Mouse (Mus musculus): ENCODE data around the gene Hspa1b. TPM values are rescaled to one million over a fixed set of nuclear protein-coding genes. Genes with fewer than 3 reads are reported as not detected.
"Not testable (repeated sequence)": the region's sequence is repeated elsewhere in the genome, so short reads cannot be mapped to it uniquely, and the experiment has no call there.

Gene Hspa1b
- polyA plus RNA-seq, 1 experiment from 2014 or later: not detected

- H3K4me3 ChIP-seq (replicated peaks; ENCODE audit: low read length): peak within 1 kb of the TSS; percentile 83
- WGBS: 0% methylated on average over 79 of the region's 83 CpGs
- peak within 1 kb of the TSS; percentile 90 for H3K9ac ChIP-seq (replicated peaks; ENCODE audit: low read depth, low read length)
- ATAC-seq: peak; percentile 93
- no peaks in the 10 kb centered on the region for H3K9me3 ChIP-seq (ENCODE audit: control insufficient read depth, low read length)
- H3K4me2 ChIP-seq (ENCODE audit: low read length): peak within 1 kb of the TSS; percentile 99
- peaks cover 13% of the 10 kb centered on the region for H3K36me3 ChIP-seq (ENCODE audit: control insufficient read depth, insufficient read depth)
- peaks cover 27% of the 10 kb centered on the region for H3K4me1 ChIP-seq (replicated peaks; ENCODE audit: control insufficient read depth, insufficient read depth, low read length)
- H3K27me3 ChIP-seq (replicated peaks; ENCODE audit: control insufficient read depth, insufficient read depth, low read length): no peaks in the 10 kb centered on the region
- H3K27ac ChIP-seq (ENCODE audit: low read length): peak within 1 kb of the TSS; percentile 98
Observed at GRCm38 (mm10) chr17:35000717-35001451, 41.8 kb upstream of the Hspa1b start, which contains the start of gene Vars. Gene Vars (plus strand): TSS chr17:35000987.

DNA sequence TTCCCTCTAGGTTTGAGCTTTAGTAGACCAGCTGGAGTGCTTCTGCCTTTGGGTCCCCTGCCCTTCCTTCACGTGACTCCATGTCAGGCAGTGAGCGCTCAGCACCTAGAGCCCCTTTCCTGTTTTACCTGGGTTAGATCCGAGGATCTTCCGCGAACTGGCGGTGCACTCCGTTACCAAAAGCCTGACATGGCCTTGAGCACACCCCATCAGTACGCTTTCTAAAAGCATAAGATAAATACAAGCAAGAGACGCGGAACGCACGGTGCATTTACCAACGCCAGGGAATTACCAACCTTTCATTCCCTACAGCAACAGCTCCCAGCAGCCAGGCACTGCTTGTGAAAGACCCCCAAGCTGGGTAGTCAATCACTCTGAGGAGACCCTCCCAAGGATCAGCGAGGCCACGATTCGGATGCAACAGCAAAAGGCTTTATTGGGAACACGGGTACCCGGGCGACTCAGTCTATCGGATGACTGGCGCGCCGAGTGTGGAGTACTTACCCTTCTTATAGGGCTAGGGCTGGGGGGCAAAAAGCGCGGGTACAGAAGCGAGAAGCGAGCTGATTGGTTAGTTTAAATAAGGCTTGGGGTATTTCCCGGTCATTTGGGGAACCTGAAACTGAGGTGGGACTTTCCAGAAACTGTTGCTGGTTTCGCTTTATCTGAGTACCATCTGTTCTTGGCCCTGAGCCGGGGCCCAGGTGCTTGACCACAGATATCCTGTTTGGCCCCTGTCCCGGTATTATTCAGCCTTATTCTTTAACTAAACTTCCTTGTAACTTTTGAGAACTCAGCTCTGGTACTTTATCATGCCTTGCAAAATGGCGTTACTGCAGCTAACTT, 41.1 kb upstream of the Hspa1b start:
- not testable (repeated sequence) for H3K27me3 ChIP-seq (replicated peaks; ENCODE audit: control insufficient read depth, insufficient read depth, low read length); H3K36me3 ChIP-seq (ENCODE audit: control insufficient read depth, insufficient read depth); ATAC-seq; H3K9me3 ChIP-seq (ENCODE audit: control insufficient read depth, low read length)
- Histone ChIP-seq H3K4me2 (ENCODE audit: low read length) (peak overlapping the region; percentile 99), H3K27ac (ENCODE audit: low read length) (peak overlapping the region; percentile 98), H3K9ac (replicated peaks; ENCODE audit: low read depth, low read length) (peak overlapping the region; percentile 90), H3K4me3 (replicated peaks; ENCODE audit: low read length) (peak overlapping the region; percentile 83), H3K4me1 (replicated peaks; ENCODE audit: control insufficient read depth, insufficient read depth, low read length) (peaks cover 27% of the 10 kb centered on the region)
- WGBS: 29% methylated on average over 26 of the region's 32 CpGs

DNA sequence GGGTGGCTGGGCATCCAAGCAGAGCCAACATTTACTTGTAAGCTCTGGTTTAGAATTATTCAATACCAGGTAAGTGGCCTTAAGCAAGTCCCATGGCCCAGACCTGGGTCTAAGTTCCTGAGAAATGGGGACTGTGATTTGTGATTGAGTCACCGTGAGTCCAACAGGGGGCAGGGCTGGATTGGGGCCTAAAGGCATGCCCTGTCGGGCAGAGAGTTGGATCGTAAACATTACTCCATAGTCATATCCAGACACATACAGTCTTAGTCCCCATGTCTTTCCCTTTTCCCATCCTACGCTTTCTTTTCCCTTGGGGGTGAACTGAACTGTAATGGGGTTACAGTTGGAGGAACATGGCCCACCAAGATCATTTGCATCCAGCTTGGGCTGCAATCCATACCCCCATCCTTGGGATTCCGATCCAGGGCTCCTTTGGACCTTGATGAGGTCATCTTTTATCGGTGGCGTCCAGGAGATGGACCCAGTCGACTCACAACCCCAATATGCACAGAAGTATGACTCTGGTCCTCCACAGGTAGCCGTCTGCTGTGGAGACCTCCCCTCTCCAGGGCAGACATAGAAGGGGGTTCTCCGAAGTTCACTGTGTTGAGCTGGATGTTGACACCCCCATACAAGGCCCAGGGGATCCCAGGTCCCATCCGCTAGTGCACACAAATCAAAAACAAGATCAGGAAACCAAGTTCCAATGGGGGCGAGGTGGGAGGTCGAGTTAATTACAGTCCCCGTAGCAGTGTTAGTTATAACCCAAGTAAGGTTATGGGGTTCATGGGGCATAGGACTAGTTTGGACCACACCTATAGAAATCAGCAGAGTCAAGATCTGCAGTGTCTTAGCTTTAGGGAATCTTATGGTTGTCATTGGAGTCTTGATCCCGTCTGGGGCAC, 39.7 kb upstream of the Hspa1b start:
- no peak overlapping the region for H3K9ac ChIP-seq (replicated peaks; ENCODE audit: low read depth, low read length)
- H3K27me3 ChIP-seq (replicated peaks; ENCODE audit: control insufficient read depth, insufficient read depth, low read length): no peaks in the 10 kb centered on the region
- H3K4me2 ChIP-seq (ENCODE audit: low read length): peak overlapping the region; percentile 47
- H3K9me3 ChIP-seq (ENCODE audit: control insufficient read depth, low read length): no peaks in the 10 kb centered on the region
- no peaks in the 10 kb centered on the region for H3K36me3 ChIP-seq (ENCODE audit: control insufficient read depth, insufficient read depth)
- 93% methylated on average over 15 of the region's 15 CpGs for WGBS
- peaks cover 27% of the 10 kb centered on the region for H3K4me1 ChIP-seq (replicated peaks; ENCODE audit: control insufficient read depth, insufficient read depth, low read length)
- no peak overlapping the region for H3K27ac ChIP-seq (ENCODE audit: low read length)
- ATAC-seq: no peak
- no peak overlapping the region for H3K4me3 ChIP-seq (replicated peaks; ENCODE audit: low read length)

GRCm38 (mm10) chr17:34997142-34997483, 38.1 kb upstream of the Hspa1b start:
- H3K4me2 ChIP-seq (ENCODE audit: low read length): no peak overlapping the region
- no peaks in the 10 kb centered on the region for H3K9me3 ChIP-seq (ENCODE audit: control insufficient read depth, low read length)
- no peak for ATAC-seq
- no peaks in the 10 kb centered on the region for H3K27me3 ChIP-seq (replicated peaks; ENCODE audit: control insufficient read depth, insufficient read depth, low read length)
- peaks cover 14% of the 10 kb centered on the region for H3K4me1 ChIP-seq (replicated peaks; ENCODE audit: control insufficient read depth, insufficient read depth, low read length)
- no peak overlapping the region for H3K27ac ChIP-seq (ENCODE audit: low read length)
- 92% methylated on average over 5 of the region's 5 CpGs for WGBS
- H3K9ac ChIP-seq (replicated peaks; ENCODE audit: low read depth, low read length): no peak overlapping the region
- no peak overlapping the region for H3K4me3 ChIP-seq (replicated peaks; ENCODE audit: low read length)
- no peaks in the 10 kb centered on the region for H3K36me3 ChIP-seq (ENCODE audit: control insufficient read depth, insufficient read depth)

DNA sequence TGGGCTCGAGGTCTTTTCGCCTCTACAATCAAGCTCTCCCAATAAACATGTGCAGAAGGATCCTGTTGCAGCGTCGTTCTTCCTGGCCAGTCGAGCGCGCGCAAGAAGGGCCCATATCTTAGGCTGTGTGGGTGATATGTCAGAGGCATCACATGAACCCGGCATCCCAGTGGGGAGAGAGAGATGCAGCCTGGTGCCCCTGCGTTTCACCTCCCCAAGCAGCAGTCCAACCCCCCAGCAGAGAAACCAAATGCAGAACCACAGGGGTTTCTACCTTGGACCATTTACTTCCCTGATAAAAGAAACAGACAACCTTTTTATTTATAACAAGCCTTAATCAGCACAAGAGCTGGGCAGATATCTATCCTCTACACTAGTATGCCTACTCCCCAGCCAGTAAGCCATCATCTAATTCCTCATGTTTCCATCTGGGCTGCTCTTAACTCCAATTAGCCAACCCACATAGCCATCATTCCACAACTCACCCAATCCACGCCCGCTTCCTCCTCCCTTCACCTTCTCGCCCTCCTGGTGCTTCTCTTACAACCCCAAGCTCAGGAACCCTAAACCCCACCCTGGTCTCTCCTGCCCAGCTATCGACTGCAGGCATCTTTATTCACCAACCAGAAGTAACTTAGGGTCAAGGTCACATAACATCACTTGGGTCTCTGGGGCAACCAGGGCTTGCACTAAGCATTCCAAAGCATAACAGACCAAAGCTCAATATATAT, 37.5 kb upstream of the Hspa1b start:
- Histone ChIP-seq H3K27me3 (replicated peaks; ENCODE audit: control insufficient read depth, insufficient read depth, low read length) (no peaks in the 10 kb centered on the region), H3K27ac (ENCODE audit: low read length) (no peak overlapping the region), H3K36me3 (ENCODE audit: control insufficient read depth, insufficient read depth) (no peaks in the 10 kb centered on the region), H3K4me3 (replicated peaks; ENCODE audit: low read length) (no peak overlapping the region), H3K9ac (replicated peaks; ENCODE audit: low read depth, low read length) (no peak overlapping the region), H3K9me3 (ENCODE audit: control insufficient read depth, low read length) (no peaks in the 10 kb centered on the region), H3K4me1 (replicated peaks; ENCODE audit: control insufficient read depth, insufficient read depth, low read length) (peaks cover 9% of the 10 kb centered on the region), H3K4me2 (ENCODE audit: low read length) (no peak overlapping the region)
- 92% methylated on average over 12 of the region's 14 CpGs for WGBS
- no peak for ATAC-seq

GRCm38 (mm10) chr17:34995927-34996326, 36.9 kb upstream of the Hspa1b start:
- H3K27me3 ChIP-seq (replicated peaks; ENCODE audit: control insufficient read depth, insufficient read depth, low read length); ATAC-seq; H3K4me3 ChIP-seq (replicated peaks; ENCODE audit: low read length); H3K4me1 ChIP-seq (replicated peaks; ENCODE audit: control insufficient read depth, insufficient read depth, low read length); H3K9me3 ChIP-seq (ENCODE audit: control insufficient read depth, low read length); H3K27ac ChIP-seq (ENCODE audit: low read length); H3K9ac ChIP-seq (replicated peaks; ENCODE audit: low read depth, low read length); H3K4me2 ChIP-seq (ENCODE audit: low read length); H3K36me3 ChIP-seq (ENCODE audit: control insufficient read depth, insufficient read depth): not testable (repeated sequence)
- 99% methylated on average over 4 of the region's 4 CpGs for WGBS

- H3K27ac ChIP-seq (ENCODE audit: low read length); H3K9ac ChIP-seq (replicated peaks; ENCODE audit: low read depth, low read length); H3K27me3 ChIP-seq (replicated peaks; ENCODE audit: control insufficient read depth, insufficient read depth, low read length); H3K4me1 ChIP-seq (replicated peaks; ENCODE audit: control insufficient read depth, insufficient read depth, low read length); ATAC-seq; H3K36me3 ChIP-seq (ENCODE audit: control insufficient read depth, insufficient read depth); H3K9me3 ChIP-seq (ENCODE audit: control insufficient read depth, low read length); H3K4me2 ChIP-seq (ENCODE audit: low read length); H3K4me3 ChIP-seq (replicated peaks; ENCODE audit: low read length): not testable (repeated sequence)
- 96% methylated on average over 4 of the region's 4 CpGs for WGBS
Observed at GRCm38 (mm10) chr17:34995192-34995591, 36.2 kb upstream of the Hspa1b start.

DNA sequence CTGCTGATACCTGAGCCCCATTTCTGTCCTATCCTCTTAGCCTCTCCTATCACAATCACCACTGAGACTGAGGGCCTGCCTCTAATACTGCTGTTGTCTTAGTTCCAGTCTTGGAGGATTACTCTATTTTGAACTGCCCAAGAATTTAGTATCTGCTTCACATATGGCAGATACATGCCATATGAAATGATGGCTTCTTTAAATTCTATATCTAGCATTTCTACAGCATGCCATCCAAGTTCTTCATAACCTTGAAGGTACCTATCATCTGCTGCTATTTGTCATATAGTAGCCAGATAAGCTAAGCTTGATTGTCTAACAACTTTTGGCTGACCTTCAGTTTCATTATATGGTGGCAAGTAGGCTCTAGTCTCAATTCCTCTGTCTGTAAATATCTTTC, 35.7 kb upstream of the Hspa1b start:
- no peaks in the 10 kb centered on the region for H3K9me3 ChIP-seq (ENCODE audit: control insufficient read depth, low read length)
- no peak overlapping the region for H3K4me3 ChIP-seq (replicated peaks; ENCODE audit: low read length)
- no peak overlapping the region for H3K27ac ChIP-seq (ENCODE audit: low read length)
- H3K9ac ChIP-seq (replicated peaks; ENCODE audit: low read depth, low read length): no peak overlapping the region
- no peaks in the 10 kb centered on the region for H3K27me3 ChIP-seq (replicated peaks; ENCODE audit: control insufficient read depth, insufficient read depth, low read length)
- no peaks in the 10 kb centered on the region for H3K36me3 ChIP-seq (ENCODE audit: control insufficient read depth, insufficient read depth)
- no peak for ATAC-seq
- H3K4me1 ChIP-seq (replicated peaks; ENCODE audit: control insufficient read depth, insufficient read depth, low read length): peaks cover 5% of the 10 kb centered on the region
- H3K4me2 ChIP-seq (ENCODE audit: low read length): no peak overlapping the region

All from forebrain, embryonic 16.5 days (tissue).